Mouse (Mus musculus): ENCODE measurements around the gene Tns4. TPM values are rescaled to one million over a fixed set of nuclear protein-coding genes. Genes with fewer than 3 reads are reported as not detected.

Tns4 gene
- total RNA-seq, 2 experiments from 2014 or later: not detected

- no peak for ATAC-seq (replicated peaks; ENCODE audit: low FRiP score, low TSS enrichment, poor library complexity, severe bottlenecking)
Measured at GRCm38 (mm10) chr11:99096996-99097774, 8.1 kb upstream of the Tns4 start.

DNA sequence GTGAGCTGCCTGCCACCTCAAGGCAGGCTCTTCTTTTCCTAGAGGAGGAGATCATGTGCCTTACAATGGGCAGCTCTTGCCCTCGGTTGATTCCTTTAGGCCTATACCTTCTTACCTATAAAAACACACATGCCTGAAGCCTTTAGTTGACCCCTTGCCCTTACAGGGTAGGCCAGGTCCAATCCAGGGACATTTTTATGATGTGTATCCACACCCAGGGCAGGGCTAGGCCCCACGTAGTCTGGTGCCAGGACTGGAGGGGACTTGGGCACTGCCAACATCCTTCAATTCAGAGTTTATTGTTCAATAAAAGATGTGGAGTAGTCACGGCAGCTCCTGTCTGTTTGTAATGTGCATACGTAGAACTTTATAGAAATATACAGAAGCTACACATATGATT lies 7.3 kb upstream of the Tns4 start:
- no peak for ATAC-seq (replicated peaks; ENCODE audit: low FRiP score, low TSS enrichment, poor library complexity, severe bottlenecking)

DNA sequence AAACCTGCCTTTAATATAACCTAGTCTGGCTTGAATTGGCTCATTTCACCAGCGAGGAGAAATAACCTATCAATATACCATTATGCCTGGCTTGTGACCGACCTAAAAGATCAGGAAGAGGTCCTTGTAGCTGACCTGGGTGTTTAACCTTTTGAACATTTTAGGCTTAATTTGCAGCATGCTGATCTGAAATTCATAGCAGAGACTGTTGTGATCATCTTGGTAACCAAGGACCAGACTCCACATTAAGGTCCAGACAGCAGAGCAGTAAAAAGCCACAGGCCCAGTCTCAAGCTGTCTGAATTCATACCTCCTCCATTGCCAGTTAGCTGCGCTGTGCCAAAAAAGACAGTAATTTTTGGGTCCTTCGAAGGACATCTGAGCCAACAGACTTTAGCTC lies 6.7 kb upstream of the Tns4 start:
- ATAC-seq (replicated peaks; ENCODE audit: low FRiP score, low TSS enrichment, poor library complexity, severe bottlenecking): no peak

DNA sequence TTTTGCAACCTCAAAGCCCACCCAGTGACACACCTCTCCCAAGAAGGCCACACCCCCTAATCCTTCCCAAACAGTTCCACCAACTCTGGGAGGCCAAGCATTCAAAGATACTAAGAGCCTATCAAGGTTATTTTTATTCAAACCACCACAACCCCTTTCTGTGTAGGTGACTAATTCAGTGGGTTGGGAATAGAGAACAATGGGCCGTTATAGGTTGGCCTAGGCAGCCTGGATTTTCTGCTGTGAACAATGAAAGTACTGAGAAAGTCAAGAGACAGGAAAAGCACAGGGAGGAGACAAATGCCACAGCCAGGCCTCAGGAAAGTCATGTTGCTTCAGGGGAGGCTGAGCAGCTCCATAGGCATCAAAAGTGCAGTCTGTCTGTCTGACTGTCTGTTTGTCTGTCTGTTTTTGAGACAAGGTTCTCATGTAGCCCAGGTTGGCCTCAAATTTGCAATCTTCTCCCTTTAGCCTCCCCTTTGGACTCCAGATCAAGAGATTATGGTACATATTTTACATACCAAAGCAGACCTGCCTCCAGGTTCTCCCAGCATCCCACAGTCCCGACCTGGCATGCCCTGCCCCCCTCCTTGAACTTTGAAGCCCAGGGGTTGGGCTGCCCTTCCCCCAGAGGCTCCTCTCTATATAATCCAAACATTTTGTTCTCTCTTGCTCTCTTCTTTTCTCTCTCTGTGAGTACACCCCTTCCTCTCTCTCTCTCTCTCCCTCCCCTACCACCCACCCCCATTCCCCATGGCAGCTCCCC lies 6.0 kb upstream of the Tns4 start:
- no peak for ATAC-seq (replicated peaks; ENCODE audit: low FRiP score, low TSS enrichment, poor library complexity, severe bottlenecking)

- ATAC-seq (replicated peaks; ENCODE audit: low FRiP score, low TSS enrichment, poor library complexity, severe bottlenecking): no peak
Measured at GRCm38 (mm10) chr11:99093740-99094139, 4.6 kb upstream of the Tns4 start.

GRCm38 (mm10) chr11:99091666-99092065 lies 2.6 kb upstream of the Tns4 start:
- no peak for ATAC-seq (replicated peaks; ENCODE audit: low FRiP score, low TSS enrichment, poor library complexity, severe bottlenecking)

- no peak for ATAC-seq (replicated peaks; ENCODE audit: low FRiP score, low TSS enrichment, poor library complexity, severe bottlenecking)
Measured at GRCm38 (mm10) chr11:99090391-99090790, 1.3 kb upstream of the Tns4 start.

GRCm38 (mm10) chr11:99088486-99088885 lies 620 bp downstream of the Tns4 start:
- ATAC-seq (replicated peaks; ENCODE audit: low FRiP score, low TSS enrichment, poor library complexity, severe bottlenecking): no peak

DNA sequence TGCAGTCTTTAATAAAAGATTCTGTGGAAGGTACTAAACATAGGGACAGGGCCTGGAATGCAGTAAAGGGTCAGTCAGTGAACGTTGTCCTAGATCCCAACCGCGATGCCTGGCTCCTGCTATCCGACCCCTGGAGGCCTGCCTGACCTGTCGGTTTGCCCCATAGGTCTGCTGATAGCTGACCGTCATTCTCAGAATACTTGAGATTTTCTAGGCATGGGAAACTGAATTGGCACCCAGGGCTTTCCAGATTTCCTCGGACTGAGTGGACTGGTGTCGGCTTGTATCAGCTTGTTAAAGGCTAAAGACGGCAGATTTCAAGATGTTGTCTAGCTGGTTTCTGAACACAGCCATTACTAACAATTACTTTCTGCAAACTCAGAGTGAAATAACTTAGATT lies 4.7 kb downstream of the Tns4 start:
- no peak for ATAC-seq (replicated peaks; ENCODE audit: low FRiP score, low TSS enrichment, poor library complexity, severe bottlenecking)

- ATAC-seq (replicated peaks; ENCODE audit: low FRiP score, low TSS enrichment, poor library complexity, severe bottlenecking): no peak
Measured at GRCm38 (mm10) chr11:99083516-99083915, 5.6 kb downstream of the Tns4 start.

DNA sequence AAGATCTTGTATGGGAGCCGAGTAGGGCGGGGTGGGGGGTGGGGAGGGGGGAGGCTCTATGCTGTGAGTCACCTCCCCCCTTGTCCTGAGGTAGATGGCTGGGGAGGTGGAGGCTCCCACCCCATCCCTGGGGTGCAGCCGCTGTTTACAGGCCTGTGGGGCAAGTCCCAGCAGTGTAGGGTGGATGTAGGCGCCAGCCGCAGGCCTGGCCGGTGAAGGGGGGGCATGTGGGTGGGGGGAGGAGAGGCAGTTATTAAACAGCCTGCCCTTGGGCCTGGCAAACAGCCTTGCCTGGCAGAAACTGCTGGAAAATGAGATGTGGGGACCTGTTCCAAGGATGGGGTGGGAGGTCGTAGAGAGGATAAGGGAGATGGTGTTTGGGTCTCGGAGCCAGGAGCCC lies 7.0 kb downstream of the Tns4 start:
- ATAC-seq (replicated peaks; ENCODE audit: low FRiP score, low TSS enrichment, poor library complexity, severe bottlenecking): no peak

DNA sequence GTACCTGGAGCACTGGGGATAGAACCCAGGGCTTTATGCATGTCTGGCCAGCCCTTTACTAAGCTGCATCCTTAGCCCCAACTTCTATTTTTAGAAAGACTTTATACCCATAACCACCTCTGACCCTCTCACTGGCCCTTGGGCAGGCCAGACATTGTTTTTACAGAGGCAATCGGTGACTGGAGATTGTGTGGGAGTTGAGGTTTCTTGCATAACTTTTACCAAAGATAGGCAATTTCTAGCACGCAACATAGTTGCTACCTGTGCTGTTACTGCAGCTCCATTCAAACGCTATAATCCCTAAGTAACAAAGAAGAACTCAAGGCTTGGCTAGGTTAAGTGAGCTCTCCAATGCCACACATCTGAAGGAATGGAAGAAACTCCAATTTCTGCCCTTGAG lies 7.5 kb downstream of the Tns4 start:
- no peak for ATAC-seq (replicated peaks; ENCODE audit: low FRiP score, low TSS enrichment, poor library complexity, severe bottlenecking)

GRCm38 (mm10) chr11:99080902-99081543 lies 8.1 kb downstream of the Tns4 start:
- ATAC-seq (replicated peaks; ENCODE audit: low FRiP score, low TSS enrichment, poor library complexity, severe bottlenecking): no peak

- no peak for ATAC-seq (replicated peaks; ENCODE audit: low FRiP score, low TSS enrichment, poor library complexity, severe bottlenecking)
Measured at GRCm38 (mm10) chr11:99077869-99078268, 11.2 kb downstream of the Tns4 start.

GRCm38 (mm10) chr11:99076744-99077319 lies 12.3 kb downstream of the Tns4 start:
- no peak for ATAC-seq (replicated peaks; ENCODE audit: low FRiP score, low TSS enrichment, poor library complexity, severe bottlenecking)

DNA sequence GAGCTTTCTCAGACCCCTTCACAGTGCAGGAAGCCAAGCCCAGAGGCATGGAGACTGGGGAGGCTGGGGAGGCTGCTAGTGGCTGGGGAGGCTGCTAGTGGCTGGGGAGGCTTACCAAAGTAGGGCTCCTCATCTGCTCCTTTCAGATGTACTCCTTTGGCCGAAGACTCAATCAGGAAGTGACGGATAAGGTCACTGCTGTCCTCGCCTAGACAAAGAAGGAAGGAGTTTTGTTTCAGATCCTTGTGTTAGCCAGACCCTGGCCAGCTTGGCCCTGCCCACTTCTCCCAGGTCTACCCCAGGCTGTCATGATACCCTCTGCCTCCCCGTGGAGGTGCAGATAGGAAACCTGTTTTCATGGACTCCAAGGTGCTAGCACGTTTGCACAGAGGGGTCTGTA lies 15.3 kb downstream of the Tns4 start:
- no peak for ATAC-seq (replicated peaks; ENCODE audit: low FRiP score, low TSS enrichment, poor library complexity, severe bottlenecking)

DNA sequence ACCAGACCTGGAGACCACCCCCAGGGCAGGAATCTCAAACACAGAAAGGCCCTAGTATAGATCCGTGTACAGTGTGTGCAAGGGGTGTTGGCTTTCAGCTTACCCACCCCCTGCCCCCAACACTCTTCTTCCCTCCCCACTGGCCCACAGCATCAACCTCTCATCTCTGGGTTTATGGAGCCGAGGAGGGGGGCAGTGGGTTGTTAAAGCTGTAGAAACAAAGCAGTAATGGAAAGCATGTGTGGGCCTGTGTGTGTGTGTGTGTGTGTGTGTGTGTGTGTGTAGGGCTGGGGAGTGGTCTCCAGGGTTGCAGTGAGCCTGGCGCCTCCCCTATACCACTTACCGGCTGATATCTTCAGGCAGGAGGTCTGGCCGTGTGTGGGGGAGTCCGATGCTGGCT lies 17.2 kb downstream of the Tns4 start:
- no peak for ATAC-seq (replicated peaks; ENCODE audit: low FRiP score, low TSS enrichment, poor library complexity, severe bottlenecking)

DNA sequence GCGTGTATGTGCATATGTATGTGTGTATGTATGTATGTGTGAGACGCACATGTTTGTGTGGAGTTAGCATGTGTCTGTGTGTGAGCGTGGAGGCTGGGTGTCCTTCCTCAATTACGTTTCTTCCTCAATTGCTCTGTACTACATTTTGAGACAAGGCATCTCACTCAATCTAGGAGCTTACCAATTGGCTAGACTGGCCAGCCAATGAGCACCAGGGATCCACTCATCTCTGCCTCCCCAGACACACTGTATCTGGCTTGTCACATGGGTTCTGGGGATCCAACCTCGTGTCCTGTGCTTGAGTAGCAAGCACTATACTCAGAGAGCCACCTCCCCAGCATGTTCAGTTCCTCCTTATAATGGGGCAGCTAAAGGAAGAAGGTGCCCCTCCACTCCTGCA lies 20.7 kb downstream of the Tns4 start:
- ATAC-seq (replicated peaks; ENCODE audit: low FRiP score, low TSS enrichment, poor library complexity, severe bottlenecking): no peak

GRCm38 (mm10) chr11:99067591-99067990 lies 21.5 kb downstream of the Tns4 start:
- ATAC-seq (replicated peaks; ENCODE audit: low FRiP score, low TSS enrichment, poor library complexity, severe bottlenecking): no peak

GRCm38 (mm10) chr11:99065979-99066378 lies 23.1 kb downstream of the Tns4 start:
- peak; percentile 57 for ATAC-seq (replicated peaks; ENCODE audit: low FRiP score, low TSS enrichment, poor library complexity, severe bottlenecking)

All from megakaryocyte-erythroid progenitor cell, adult 5-6 weeks (primary cell).